Comparison of ENCODE assay signal across 9 mouse cellular contexts in genomic region chr7:16581276-16582100, GRCm38 (mm10). TPM values are rescaled to one million over a fixed set of nuclear protein-coding genes. Genes with fewer than 3 reads are reported as not detected.
DNase-seq lines count a peak whose midpoint lies in the region; ATAC-seq and TF ChIP-seq lines count a peak whose summit lies in the region.
"Had no signal": no experiment of that assay in that cellular context is flagged by ENCODE, and none has a peak within 500 bp of the region (broad histone marks: within the 10 kb centered on the region; RNA-seq: fewer than 3 reads in every experiment).

No protein-coding gene starts in this region.

- no peak for DNase-seq in hindbrain, embryonic 10.5 days (ENCODE audit: low spot score)
- peak; percentile 73 for DNase-seq in adrenal gland, adult 2 months
- peak; percentile 18 for DNase-seq in limb, embryonic 14.5 days (ENCODE audit: low spot score)
- DNase-seq in frontal cortex, postnatal 10 days (ENCODE audit: low spot score in 2 of 2): no peak
- no peak for DNase-seq in cerebellum, adult 9-11 months
- DNase-seq in retina, postnatal 1 day: no peak

- H3K36me3 ChIP-seq in hindbrain, embryonic 13.5 days: no peaks in the 10 kb centered on the region
- peaks cover 8% of the 10 kb centered on the region; the same call in 1 of the 2 replicates for H3K36me3 ChIP-seq in hindbrain, embryonic 10.5 days
- no peaks in the 10 kb centered on the region for H3K36me3 ChIP-seq in heart, embryonic 13.5 days
- no peaks in the 10 kb centered on the region for H3K36me3 ChIP-seq in limb, embryonic 14.5 days (ENCODE audit: control insufficient read depth, insufficient read depth, low read length)

- no peak for TF ChIP-seq POLR2A in limb, embryonic 14.5 days (IDR thresholded peaks at IDR 0.05; ENCODE audit: borderline replicate concordance, extremely low read depth, insufficient read depth, insufficient read length)

- H3K27me3 ChIP-seq in hindbrain, embryonic 13.5 days: no peaks in the 10 kb centered on the region
- H3K27me3 ChIP-seq in hindbrain, embryonic 10.5 days (ENCODE audit: insufficient read depth, poor library complexity, severe bottlenecking): no peaks in the 10 kb centered on the region
- no peaks in the 10 kb centered on the region for H3K27me3 ChIP-seq in heart, embryonic 13.5 days (replicated peaks)
- H3K27me3 ChIP-seq in limb, embryonic 14.5 days (ENCODE audit: control insufficient read depth, insufficient read depth, low read length): no peaks in the 10 kb centered on the region

- H3K4me2 ChIP-seq in hindbrain, embryonic 13.5 days: no peak overlapping the region
- no peak overlapping the region for H3K4me2 ChIP-seq in heart, embryonic 13.5 days
- H3K4me2 ChIP-seq in limb, embryonic 14.5 days (replicated peaks; ENCODE audit: low read depth, low read length, severe bottlenecking): no peak overlapping the region

- ATAC-seq in hindbrain, embryonic 13.5 days (ENCODE audit: low FRiP score): no peak
- ATAC-seq in heart, embryonic 13.5 days (ENCODE audit: extremely low read depth, insufficient number of reproducible peaks, low FRiP score, low TSS enrichment): no peak
- no peak for ATAC-seq in limb, embryonic 14.5 days (ENCODE audit: low FRiP score, low read depth)

- peak overlapping the region; percentile 41 for H3K27ac ChIP-seq in hindbrain, embryonic 13.5 days
- no peak overlapping the region for H3K27ac ChIP-seq in hindbrain, embryonic 10.5 days
- H3K27ac ChIP-seq in heart, embryonic 13.5 days (replicated peaks): peak overlapping the region; percentile 90
- 0 out of 2 replicates have a peak overlapping the region, but pooled peaks have one; percentile 49 for H3K27ac ChIP-seq in limb, embryonic 14.5 days (replicated peaks; ENCODE audit: low read depth, low read length)
- H3K27ac ChIP-seq: macrophage had no signal

- H3K9me3 ChIP-seq in hindbrain, embryonic 13.5 days: no peaks in the 10 kb centered on the region
- H3K9me3 ChIP-seq in hindbrain, embryonic 10.5 days: no peaks in the 10 kb centered on the region
- no peaks in the 10 kb centered on the region for H3K9me3 ChIP-seq in heart, embryonic 13.5 days
- no peaks in the 10 kb centered on the region for H3K9me3 ChIP-seq in limb, embryonic 14.5 days (ENCODE audit: control insufficient read depth, low read length)

- 73% methylated on average over 13 of the region's 13 CpGs for WGBS in hindbrain, embryonic 13.5 days
- WGBS in hindbrain, embryonic 10.5 days: 76% methylated on average over 13 of the region's 13 CpGs
- WGBS in heart, embryonic 13.5 days: 53% methylated on average over 13 of the region's 13 CpGs
- 54% methylated on average over 13 of the region's 13 CpGs for WGBS in limb, embryonic 14.5 days

- H3K4me1 ChIP-seq in hindbrain, embryonic 13.5 days (replicated peaks): peaks cover 59% of the 10 kb centered on the region
- H3K4me1 ChIP-seq in hindbrain, embryonic 10.5 days (replicated peaks): peaks cover 9% of the 10 kb centered on the region
- H3K4me1 ChIP-seq in heart, embryonic 13.5 days: peaks cover 80% of the 10 kb centered on the region
- peaks cover 13% of the 10 kb centered on the region for H3K4me1 ChIP-seq in limb, embryonic 14.5 days (ENCODE audit: control insufficient read depth, insufficient read depth, low read length)

- no peak overlapping the region for H3K4me3 ChIP-seq in hindbrain, embryonic 13.5 days
- H3K4me3 ChIP-seq in hindbrain, embryonic 10.5 days: no peak overlapping the region
- H3K4me3 ChIP-seq in heart, embryonic 13.5 days: no peak overlapping the region
- H3K4me3 ChIP-seq in limb, embryonic 14.5 days (replicated peaks; ENCODE audit: low read length): no peak overlapping the region

- no peak overlapping the region for H3K9ac ChIP-seq in hindbrain, embryonic 13.5 days
- H3K9ac ChIP-seq in heart, embryonic 13.5 days: peak overlapping the region; percentile 53
- no peak overlapping the region for H3K9ac ChIP-seq in limb, embryonic 14.5 days (ENCODE audit: low read depth, low read length, severe bottlenecking)

RNA-seq across cellular contexts. Expression of gene Arhgap35, which starts 33.3 kb away (rescaled TPM):
- 30.1 and 30.7 TPM in 2 replicates for polyA plus RNA-seq in hindbrain, embryonic 13.5 days (2015; fragmentation: Nextera tagmentation; extraction: Ambion mirVana)
- 28.0 and 29.6 TPM in 2 replicates for polyA plus RNA-seq in hindbrain, embryonic 10.5 days (2016; fragmentation: Nextera tagmentation; extraction: Ambion mirVana)
- 10 to 100 TPM; 62.2 to 64.8 TPM for total RNA-seq in adrenal gland, adult 2 months (2021)
- 21.6 and 26.2 TPM in 2 replicates for polyA plus RNA-seq in adrenal gland, adult 2 months (2012; rRNA removed)
- 13.0 and 13.3 TPM in 2 replicates for polyA plus RNA-seq in heart, embryonic 13.5 days (2015; fragmentation: Nextera tagmentation; extraction: Ambion mirVana)
- 24.7 and 28.5 TPM in 2 replicates for polyA plus RNA-seq in limb, embryonic 14.5 days (2012; rRNA removed)
- polyA plus RNA-seq in limb, embryonic 14.5 days (2014; fragmentation: Nextera tagmentation; extraction: Ambion mirVana): 23.0 and 24.5 TPM in 2 replicates

Comparison
In these comparisons a context has a peak if more than half of its experiments do, and no peak if none do; other contexts are left out.
1. DNase-seq: peak in adrenal gland, adult 2 months (single experiment) and limb, embryonic 14.5 days (single experiment); none in hindbrain, embryonic 10.5 days (single experiment), frontal cortex, postnatal 10 days (0 of 2), cerebellum, adult 9-11 months (single experiment) and retina, postnatal 1 day (single experiment).